Mouse (Mus musculus) gastrocnemius, adult 8-10 months (tissue): ENCODE measurements at regions not wholly inside any gene's neighbourhood (a gene's known extent, or its start where the extent isn't known, plus 50 kb on each side); places are given as distances from the start of the nearest gene placed in this dataset.

ENCODE experiments used
- DNase-seq, 2 experiments: peaks; one replicate each; pipeline ENCODE4 v3.0.0; 2022; ENCODE audit warnings: low spot score in 2 of 2

GRCm38 (mm10) chr2:67332211-67332610, 81.3 kb upstream of the Gm21830 start:
- peak in 1 of 2 experiments; percentile 15 for DNase-seq

GRCm38 (mm10) chr2:67344711-67345110, 68.8 kb upstream of the Gm21830 start:
- no peak for DNase-seq
